Mouse (Mus musculus): ENCODE results near the gene Cfap77. TPM values are rescaled to one million over a fixed set of nuclear protein-coding genes. Genes with fewer than 3 reads are reported as not detected.

The Cfap77 gene
- polyA plus RNA-seq, 1 experiment, result 0.25 TPM

GRCm38 (mm10) chr2:28917518-28918361 is 137.1 kb downstream of the Cfap77 start:
- H3K36me3 ChIP-seq (replicated peaks; ENCODE audit: low read length), result no peaks in the 10 kb centered on the region
- H3K27me3 ChIP-seq (replicated peaks), result peaks cover 94% of the 10 kb centered on the region
- H3K4me3 ChIP-seq (replicated peaks), result peak overlapping the region; percentile 62
- H3K9me3 ChIP-seq, result 0 out of 2 replicates have a peak, but pooled peaks cover 3% of the 10 kb centered on the region
- peaks cover 33% of the 10 kb centered on the region for H3K4me1 ChIP-seq
- TF ChIP-seq FLI1 (IDR thresholded peaks at IDR 0.05; ENCODE audit: low read length) (no peak), GATA1 (IDR thresholded peaks at IDR 0.05; ENCODE audit: borderline replicate concordance, low read length) (no peak)

GRCm38 (mm10) chr2:28917156-28917517 is 137.7 kb downstream of the Cfap77 start:
- Histone ChIP-seq H3K27me3 (replicated peaks) (peaks cover 94% of the 10 kb centered on the region), H3K4me3 (replicated peaks) (no peak overlapping the region), H3K9me3 (0 out of 2 replicates have a peak, but pooled peaks cover 3% of the 10 kb centered on the region), H3K4me1 (peaks cover 33% of the 10 kb centered on the region), H3K36me3 (replicated peaks; ENCODE audit: low read length) (no peaks in the 10 kb centered on the region)
- no peak for TF ChIP-seq FLI1 (IDR thresholded peaks at IDR 0.05; ENCODE audit: low read length)
- TF ChIP-seq GATA1 (IDR thresholded peaks at IDR 0.05; ENCODE audit: borderline replicate concordance, low read length), result no peak

- H3K36me3 ChIP-seq (replicated peaks; ENCODE audit: low read length), result no peaks in the 10 kb centered on the region
- peaks cover 39% of the 10 kb centered on the region for H3K4me1 ChIP-seq
- peak within 1 kb of the TSS; percentile 62 for H3K4me3 ChIP-seq (replicated peaks)
- TF ChIP-seq FLI1 (IDR thresholded peaks at IDR 0.05; ENCODE audit: low read length) (no peak), GATA1 (IDR thresholded peaks at IDR 0.05; ENCODE audit: borderline replicate concordance, low read length) (no peak)
- 0 out of 2 replicates have a peak, but pooled peaks cover 3% of the 10 kb centered on the region for H3K9me3 ChIP-seq
- peaks cover 94% of the 10 kb centered on the region for H3K27me3 ChIP-seq (replicated peaks)
These were observed 138.4 kb downstream of the Cfap77 start, which contains the start of gene Barhl1 for GRCm38 (mm10) chr2:28916513-28916865. Barhl1 (minus strand) TSS chr2:28916668.

GRCm38 (mm10) chr2:28915768-28916512 is 138.9 kb downstream of the Cfap77 start:
- peaks cover 94% of the 10 kb centered on the region for H3K27me3 ChIP-seq (replicated peaks)

GRCm38 (mm10) chr2:28915104-28915738 is 139.6 kb downstream of the Cfap77 start:
- TF ChIP-seq FLI1 (IDR thresholded peaks at IDR 0.05; ENCODE audit: low read length) (no peak), GATA1 (IDR thresholded peaks at IDR 0.05; ENCODE audit: borderline replicate concordance, low read length) (no peak)
- Histone ChIP-seq H3K4me1 (peaks cover 42% of the 10 kb centered on the region), H3K36me3 (replicated peaks; ENCODE audit: low read length) (no peaks in the 10 kb centered on the region), H3K9me3 (0 out of 2 replicates have a peak, but pooled peaks cover 3% of the 10 kb centered on the region), H3K4me3 (replicated peaks) (no peak overlapping the region), H3K27me3 (replicated peaks) (peaks cover 96% of the 10 kb centered on the region)

More at GRCm38 (mm10) chr2:28915768-28916512, 138.9 kb downstream of the Cfap77 start:
- 0 out of 2 replicates have a peak, but pooled peaks cover 3% of the 10 kb centered on the region for H3K9me3 ChIP-seq
- TF ChIP-seq GATA1 (IDR thresholded peaks at IDR 0.05; ENCODE audit: borderline replicate concordance, low read length), result no peak
- TF ChIP-seq FLI1 (IDR thresholded peaks at IDR 0.05; ENCODE audit: low read length), result no peak
- no peak overlapping the region for H3K4me3 ChIP-seq (replicated peaks)
- H3K4me1 ChIP-seq, result peaks cover 42% of the 10 kb centered on the region
- no peaks in the 10 kb centered on the region for H3K36me3 ChIP-seq (replicated peaks; ENCODE audit: low read length)

GRCm38 (mm10) chr2:28914121-28914520 is 140.7 kb downstream of the Cfap77 start:
- H3K27me3 ChIP-seq (replicated peaks), result peaks cover 99% of the 10 kb centered on the region
- H3K4me1 ChIP-seq, result peaks cover 39% of the 10 kb centered on the region
- no peaks in the 10 kb centered on the region for H3K9me3 ChIP-seq
- no peaks in the 10 kb centered on the region for H3K36me3 ChIP-seq (replicated peaks; ENCODE audit: low read length)
- H3K4me3 ChIP-seq (replicated peaks), result no peak overlapping the region
- TF ChIP-seq GATA1 (IDR thresholded peaks at IDR 0.05; ENCODE audit: borderline replicate concordance, low read length) (no peak), FLI1 (IDR thresholded peaks at IDR 0.05; ENCODE audit: low read length) (no peak)

- no peaks in the 10 kb centered on the region for H3K9me3 ChIP-seq
- H3K36me3 ChIP-seq (replicated peaks; ENCODE audit: low read length), result no peaks in the 10 kb centered on the region
- no peak overlapping the region for H3K4me3 ChIP-seq (replicated peaks)
- no peak for TF ChIP-seq FLI1 (IDR thresholded peaks at IDR 0.05; ENCODE audit: low read length)
- no peak for TF ChIP-seq GATA1 (IDR thresholded peaks at IDR 0.05; ENCODE audit: borderline replicate concordance, low read length)
- peaks cover 99% of the 10 kb centered on the region for H3K27me3 ChIP-seq (replicated peaks)
- H3K4me1 ChIP-seq, result peaks cover 41% of the 10 kb centered on the region
These were observed 141.9 kb downstream of the Cfap77 start for GRCm38 (mm10) chr2:28912961-28913360.

GRCm38 (mm10) chr2:28912039-28912700 is 142.7 kb downstream of the Cfap77 start:
- TF ChIP-seq GATA1 (IDR thresholded peaks at IDR 0.05; ENCODE audit: borderline replicate concordance, low read length), result no peak
- no peak for TF ChIP-seq FLI1 (IDR thresholded peaks at IDR 0.05; ENCODE audit: low read length)
- Histone ChIP-seq H3K36me3 (replicated peaks; ENCODE audit: low read length) (no peaks in the 10 kb centered on the region), H3K27me3 (replicated peaks) (peaks cover 98% of the 10 kb centered on the region), H3K9me3 (no peaks in the 10 kb centered on the region), H3K4me1 (peaks cover 34% of the 10 kb centered on the region), H3K4me3 (replicated peaks) (no peak overlapping the region)

Data from megakaryocyte, embryonic 14.5 days (primary cell).